Mouse (Mus musculus) liver, embryonic 15.5 days (tissue): ENCODE measurements at regions not wholly inside any gene's neighbourhood (a gene's known extent, or its start where the extent isn't known, plus 50 kb on each side); places are given as distances from the start of the nearest gene placed in this dataset.

Source experiments
- ATAC-seq: fragments of 200-750 bp; cut with Nextera tagmentation; 2 replicates; pipeline ENCODE4 v1.8.0; 2017; ENCODE audit warnings: moderate number of reproducible peaks, mild to moderate bottlenecking, moderate library complexity; ENCODE audit not compliant: insufficient read depth
- H3K27ac ChIP-seq: fragments of 300-500 bp; sonication (generic); replicated peaks from 2 replicates; pipeline ENCODE4 v1.5.1; 2015; ENCODE audit warnings: mild to moderate bottlenecking, inconsistent platforms
- H3K27me3 ChIP-seq: fragments of 300-500 bp; sonication (generic); 2 replicates; pipeline ENCODE4 v1.6.1; 2015; ENCODE audit warnings: mild to moderate bottlenecking, inconsistent platforms
- H3K36me3 ChIP-seq: fragments of 300-500 bp; sonication (generic); replicated peaks from 2 replicates; pipeline ENCODE4 v1.6.1; 2015; ENCODE audit warnings: moderate library complexity, mild to moderate bottlenecking, inconsistent platforms
- H3K4me1 ChIP-seq: fragments of 300-500 bp; sonication (generic); replicated peaks from 2 replicates; pipeline ENCODE4 v1.6.1; 2015; ENCODE audit warnings: inconsistent platforms
- H3K4me2 ChIP-seq: fragments of 300-500 bp; sonication (generic); 2 replicates; pipeline ENCODE4 v1.6.1; 2015; ENCODE audit warnings: moderate library complexity, mild to moderate bottlenecking, inconsistent platforms
- H3K4me3 ChIP-seq: fragments of 300-500 bp; sonication (generic); replicated peaks from 2 replicates; pipeline ENCODE4 v1.5.1; 2015; ENCODE audit warnings: mild to moderate bottlenecking, inconsistent platforms
- H3K9ac ChIP-seq: fragments of 300-500 bp; sonication (generic); 2 replicates; pipeline ENCODE4 v1.6.1; 2015; ENCODE audit warnings: moderate library complexity, mild to moderate bottlenecking, inconsistent platforms
- H3K9me3 ChIP-seq: fragments of 300-500 bp; sonication (generic); replicated peaks from 2 replicates; pipeline ENCODE4 v1.6.1; 2016; ENCODE audit warnings: inconsistent platforms
- WGBS: fragments of 180-500 bp; shearing (Covaris S2); methylation state at CpG from one replicate; pipeline ENCODE4 v1.1.7; 2015; ENCODE audit warnings: mixed read lengths; ENCODE audit not compliant: insufficient replicate concordance; 5-methylcytosine and 5-hydroxymethylcytosine counted together

DNA sequence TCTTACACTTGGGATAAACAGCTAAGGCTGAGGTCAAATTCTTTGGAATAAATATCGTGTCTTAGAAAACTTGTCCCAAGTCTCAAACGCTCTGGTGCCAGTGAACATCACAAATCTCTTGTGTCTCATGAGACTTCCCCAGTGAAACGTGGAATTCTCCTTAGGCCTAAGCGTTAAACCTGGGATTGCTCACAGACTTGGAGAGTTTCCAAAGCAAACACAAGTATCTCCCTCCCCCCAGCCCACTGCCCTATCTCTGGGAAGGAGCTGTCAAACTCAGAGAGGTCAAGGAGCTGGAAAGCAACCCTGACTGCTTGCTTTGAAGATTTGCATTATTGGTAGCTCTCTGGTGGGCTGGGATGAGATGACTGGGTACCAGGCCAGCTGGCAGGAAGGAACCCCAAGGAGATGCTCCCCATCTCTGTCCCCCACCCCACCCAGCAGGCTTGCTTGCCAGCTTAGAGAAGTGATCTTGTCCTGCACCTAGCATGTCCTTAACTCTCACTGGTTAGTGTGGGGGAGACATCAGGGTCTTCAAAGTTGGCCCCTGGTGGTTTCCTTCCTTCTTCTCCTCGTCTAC lies 219.1 kb downstream of the Fam43a start:
- no peak overlapping the region for H3K4me3 ChIP-seq
- H3K4me2 ChIP-seq = no peak overlapping the region
- no peaks in the 10 kb centered on the region; the same call in 1 of the 2 replicates for H3K4me1 ChIP-seq
- H3K27me3 ChIP-seq = no peaks in the 10 kb centered on the region; the same call in 1 of the 2 replicates
- WGBS = 45% methylated on average over 5 of the region's 5 CpGs
- H3K36me3 ChIP-seq = no peaks in the 10 kb centered on the region
- H3K27ac ChIP-seq = no peak overlapping the region
- no peak overlapping the region for H3K9ac ChIP-seq
- H3K9me3 ChIP-seq = no peaks in the 10 kb centered on the region
- ATAC-seq = no peak

- Histone ChIP-seq H3K27me3 (no peaks in the 10 kb centered on the region; the same call in 1 of the 2 replicates), H3K9me3 (no peaks in the 10 kb centered on the region), H3K4me2 (no peak overlapping the region), H3K27ac (no peak overlapping the region), H3K36me3 (no peaks in the 10 kb centered on the region), H3K4me3 (no peak overlapping the region), H3K9ac (no peak overlapping the region), H3K4me1 (no peaks in the 10 kb centered on the region; the same call in 1 of the 2 replicates)
- 56% methylated on average over 4 of the region's 4 CpGs for WGBS
- ATAC-seq = no peak
Measured at GRCm38 (mm10) chr16:30819342-30819741, 219.8 kb downstream of the Fam43a start.

DNA sequence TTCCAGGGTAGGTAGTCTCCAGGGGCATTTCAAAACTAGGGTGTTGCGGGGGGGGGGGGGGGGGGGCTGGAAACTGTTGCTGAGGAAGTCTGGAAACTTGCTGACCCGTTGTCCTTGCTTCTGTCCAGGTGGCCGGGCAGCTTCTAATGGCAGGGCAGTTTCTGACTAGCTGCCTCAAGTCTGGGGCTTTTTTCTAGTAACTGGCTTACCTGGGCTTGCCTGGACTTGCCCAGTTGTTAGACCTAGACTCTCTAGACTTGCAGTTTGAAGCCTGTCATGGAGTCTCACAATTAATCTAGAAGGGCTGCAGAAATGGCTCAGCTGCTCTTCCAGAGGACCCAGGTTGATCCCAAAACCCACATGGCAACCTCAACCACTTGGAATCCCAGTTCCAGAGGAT lies 220.7 kb downstream of the Fam43a start:
- Histone ChIP-seq H3K27ac (no peak overlapping the region), H3K9ac (no peak overlapping the region), H3K4me3 (no peak overlapping the region), H3K4me1 (no peaks in the 10 kb centered on the region; the same call in 1 of the 2 replicates), H3K9me3 (no peaks in the 10 kb centered on the region), H3K36me3 (no peaks in the 10 kb centered on the region), H3K4me2 (no peak overlapping the region), H3K27me3 (no peaks in the 10 kb centered on the region; the same call in 1 of the 2 replicates)
- no peak for ATAC-seq
- 66% methylated on average over 3 of the region's 3 CpGs for WGBS

- no peaks in the 10 kb centered on the region for H3K9me3 ChIP-seq
- H3K36me3 ChIP-seq = no peaks in the 10 kb centered on the region
- 55% methylated on average over 4 of the region's 4 CpGs for WGBS
- no peak overlapping the region for H3K27ac ChIP-seq
- H3K9ac ChIP-seq = no peak overlapping the region
- no peaks in the 10 kb centered on the region; the same call in 1 of the 2 replicates for H3K4me1 ChIP-seq
- H3K27me3 ChIP-seq = no peaks in the 10 kb centered on the region; the same call in 1 of the 2 replicates
- no peak for ATAC-seq
- H3K4me2 ChIP-seq = no peak overlapping the region
- no peak overlapping the region for H3K4me3 ChIP-seq
Measured at GRCm38 (mm10) chr16:30820761-30821160, 221.2 kb downstream of the Fam43a start.

DNA sequence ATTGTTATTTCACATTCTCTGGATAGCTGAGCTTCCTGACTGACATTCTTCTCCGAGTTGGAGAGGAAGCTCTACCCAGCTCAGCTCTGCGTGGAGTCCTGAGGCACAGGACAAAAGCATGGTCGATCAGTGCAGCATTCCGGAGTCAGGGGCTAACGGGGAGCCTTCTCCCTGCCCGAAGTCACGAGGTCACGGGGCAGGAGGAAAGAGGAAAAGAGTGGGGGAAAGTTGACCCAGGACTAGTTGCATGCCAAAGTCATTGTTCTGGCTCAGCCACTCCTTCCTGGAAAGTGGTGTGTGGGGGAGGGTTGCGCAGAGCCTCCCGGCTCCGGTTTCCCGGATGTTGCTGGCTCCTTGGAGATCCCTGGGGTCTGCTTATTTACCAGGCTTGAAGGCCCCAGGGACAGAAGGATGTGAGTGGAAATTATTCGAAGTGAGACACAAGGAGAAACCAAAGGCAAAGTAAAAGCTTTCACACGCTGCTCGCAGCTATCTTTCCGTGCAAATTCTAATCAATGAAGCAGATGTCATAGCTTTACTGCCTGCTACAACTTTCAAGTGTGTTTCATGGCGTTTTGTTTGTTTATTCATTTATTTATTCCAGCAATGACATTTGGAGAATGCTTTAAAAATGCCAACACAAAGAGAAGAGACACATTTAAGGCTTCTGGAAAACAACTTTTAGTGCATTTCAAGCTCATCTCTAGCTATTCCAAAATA lies 221.8 kb downstream of the Fam43a start:
- H3K4me1 ChIP-seq = peaks cover 3% of the 10 kb centered on the region; the same call in 1 of the 2 replicates
- no peaks in the 10 kb centered on the region for H3K36me3 ChIP-seq
- no peaks in the 10 kb centered on the region for H3K9me3 ChIP-seq
- no peak for ATAC-seq
- no peak overlapping the region for H3K4me3 ChIP-seq
- H3K27me3 ChIP-seq = no peaks in the 10 kb centered on the region; the same call in 1 of the 2 replicates
- H3K27ac ChIP-seq = 0 out of 2 replicates have a peak overlapping the region, but pooled peaks have one; percentile 30
- H3K9ac ChIP-seq = no peak overlapping the region
- H3K4me2 ChIP-seq = peak overlapping the region; percentile 31
- WGBS = 7% methylated on average over 17 of the region's 17 CpGs

DNA sequence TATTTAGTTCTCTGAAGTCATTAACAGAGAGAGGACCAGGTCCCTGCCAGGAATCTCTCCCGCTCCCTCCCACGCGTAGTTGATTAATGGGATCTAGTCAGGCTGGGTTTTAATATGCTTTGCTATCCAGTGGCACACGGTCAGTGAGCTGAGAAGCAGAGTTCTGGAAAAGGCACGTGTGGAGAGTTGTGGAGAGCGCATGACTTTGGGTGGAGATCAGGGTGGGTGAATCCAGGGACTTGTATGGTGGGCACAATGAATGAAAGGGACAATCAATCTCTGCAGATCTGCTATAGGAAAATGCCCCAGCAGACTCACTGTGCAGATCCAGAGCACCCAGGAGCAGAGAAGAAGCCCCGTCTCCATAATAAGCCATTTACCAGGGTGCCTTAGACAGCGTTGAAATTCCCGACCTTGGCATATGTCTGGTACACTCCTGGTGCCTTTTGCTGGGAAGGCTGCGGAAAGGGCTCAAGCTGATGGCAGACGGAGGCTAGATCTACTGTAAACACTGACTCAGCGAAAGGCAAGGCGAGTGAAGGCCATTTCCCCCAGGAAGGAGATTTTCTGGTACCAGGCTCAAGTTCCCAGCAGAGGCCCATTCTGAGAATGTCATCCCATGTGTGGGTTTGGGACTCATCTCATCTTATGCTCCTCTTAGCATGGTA lies 222.5 kb downstream of the Fam43a start:
- ATAC-seq = no peak
- 57% methylated on average over 13 of the region's 13 CpGs for WGBS

GRCm38 (mm10) chr16:30826128-30826527 lies 226.6 kb downstream of the Fam43a start:
- H3K27ac ChIP-seq = no peak overlapping the region
- no peak overlapping the region for H3K4me3 ChIP-seq
- ATAC-seq = no peak
- no peaks in the 10 kb centered on the region for H3K36me3 ChIP-seq
- H3K9ac ChIP-seq = no peak overlapping the region
- peaks cover 4% of the 10 kb centered on the region; the same call in 1 of the 2 replicates for H3K4me1 ChIP-seq
- H3K4me2 ChIP-seq = no peak overlapping the region
- 43% methylated on average over 3 of the region's 3 CpGs for WGBS
- no peaks in the 10 kb centered on the region for H3K9me3 ChIP-seq
- H3K27me3 ChIP-seq = no peaks in the 10 kb centered on the region; the same call in 1 of the 2 replicates

More for the DNA sequence above, 222.5 kb downstream of the Fam43a start:
- no peaks in the 10 kb centered on the region; the same call in 1 of the 2 replicates for H3K27me3 ChIP-seq
- H3K9me3 ChIP-seq = no peaks in the 10 kb centered on the region
- no peak overlapping the region for H3K9ac ChIP-seq
- no peak overlapping the region for H3K4me2 ChIP-seq
- H3K4me1 ChIP-seq = peaks cover 4% of the 10 kb centered on the region; the same call in 1 of the 2 replicates
- no peak overlapping the region for H3K4me3 ChIP-seq
- H3K36me3 ChIP-seq = no peaks in the 10 kb centered on the region
- H3K27ac ChIP-seq = no peak overlapping the region

DNA sequence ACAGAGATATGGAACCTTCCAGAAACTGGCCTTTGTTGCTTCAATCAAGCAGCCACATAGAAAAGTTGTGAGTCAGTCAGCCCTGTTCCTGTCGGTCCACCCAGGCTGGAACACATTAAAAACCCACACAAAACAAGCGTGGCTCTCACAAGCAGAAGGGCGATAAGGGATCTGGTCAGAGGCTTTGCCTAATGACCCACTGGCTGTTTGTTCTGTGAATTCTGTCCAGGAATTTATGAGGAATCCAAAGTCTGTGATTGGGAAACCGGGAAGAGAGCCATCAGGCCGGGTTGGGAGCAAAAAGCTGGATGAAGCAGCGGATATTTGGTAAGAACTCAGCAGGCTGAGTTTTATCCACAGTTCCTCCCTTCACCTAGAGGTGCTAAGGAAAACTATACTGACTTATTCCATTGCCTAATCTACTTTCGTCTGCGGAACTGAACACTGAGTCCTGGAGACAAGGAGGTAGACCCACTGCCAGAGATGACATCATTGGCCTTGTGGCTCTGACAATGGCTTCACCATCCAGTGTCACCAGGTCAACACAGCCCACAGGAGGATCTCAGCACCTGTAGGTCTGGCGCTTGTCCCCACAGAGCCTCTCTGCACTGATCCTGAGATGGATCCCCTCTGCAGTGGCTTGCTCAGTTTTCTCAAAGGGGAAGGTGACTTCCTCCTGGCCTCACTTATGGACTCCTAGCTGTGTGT lies 228.5 kb downstream of the Fam43a start:
- 0 out of 2 replicates have a peak, but pooled peaks have one; percentile 5 for ATAC-seq
- no peak overlapping the region for H3K27ac ChIP-seq

GRCm38 (mm10) chr16:30834561-30834960 lies 235.0 kb downstream of the Fam43a start:
- H3K27me3 ChIP-seq = no peaks in the 10 kb centered on the region
- H3K9me3 ChIP-seq = no peaks in the 10 kb centered on the region
- no peak overlapping the region for H3K4me3 ChIP-seq
- no peaks in the 10 kb centered on the region for H3K36me3 ChIP-seq
- no peak for ATAC-seq
- 55% methylated on average over 3 of the region's 3 CpGs for WGBS
- H3K4me1 ChIP-seq = no peaks in the 10 kb centered on the region
- no peak overlapping the region for H3K9ac ChIP-seq
- H3K27ac ChIP-seq = no peak overlapping the region
- H3K4me2 ChIP-seq = no peak overlapping the region

More for the DNA sequence above, 228.5 kb downstream of the Fam43a start:
- Histone ChIP-seq H3K36me3 (no peaks in the 10 kb centered on the region), H3K9ac (no peak overlapping the region), H3K4me3 (no peak overlapping the region), H3K4me2 (no peak overlapping the region), H3K27me3 (no peaks in the 10 kb centered on the region), H3K4me1 (0 out of 2 replicates have a peak, but pooled peaks cover 4% of the 10 kb centered on the region), H3K9me3 (no peaks in the 10 kb centered on the region)
- WGBS = 60% methylated on average over 9 of the region's 9 CpGs

GRCm38 (mm10) chr16:30835678-30836077 lies 236.2 kb downstream of the Fam43a start:
- H3K36me3 ChIP-seq = no peaks in the 10 kb centered on the region
- H3K9me3 ChIP-seq = no peaks in the 10 kb centered on the region
- WGBS = 24% methylated on average over 2 of the region's 2 CpGs
- no peak overlapping the region for H3K27ac ChIP-seq
- no peak overlapping the region for H3K4me2 ChIP-seq
- H3K4me1 ChIP-seq = no peaks in the 10 kb centered on the region
- no peak overlapping the region for H3K9ac ChIP-seq
- H3K27me3 ChIP-seq = no peaks in the 10 kb centered on the region
- no peak overlapping the region for H3K4me3 ChIP-seq
- ATAC-seq = no peak
